Mouse (Mus musculus) thymus, postnatal 25 days (tissue): ENCODE measurements around the gene Siae.

Experiments
- DNase-seq: peaks from one replicate; pipeline ENCODE4 v3.0.0; 2022

Siae gene

DNA sequence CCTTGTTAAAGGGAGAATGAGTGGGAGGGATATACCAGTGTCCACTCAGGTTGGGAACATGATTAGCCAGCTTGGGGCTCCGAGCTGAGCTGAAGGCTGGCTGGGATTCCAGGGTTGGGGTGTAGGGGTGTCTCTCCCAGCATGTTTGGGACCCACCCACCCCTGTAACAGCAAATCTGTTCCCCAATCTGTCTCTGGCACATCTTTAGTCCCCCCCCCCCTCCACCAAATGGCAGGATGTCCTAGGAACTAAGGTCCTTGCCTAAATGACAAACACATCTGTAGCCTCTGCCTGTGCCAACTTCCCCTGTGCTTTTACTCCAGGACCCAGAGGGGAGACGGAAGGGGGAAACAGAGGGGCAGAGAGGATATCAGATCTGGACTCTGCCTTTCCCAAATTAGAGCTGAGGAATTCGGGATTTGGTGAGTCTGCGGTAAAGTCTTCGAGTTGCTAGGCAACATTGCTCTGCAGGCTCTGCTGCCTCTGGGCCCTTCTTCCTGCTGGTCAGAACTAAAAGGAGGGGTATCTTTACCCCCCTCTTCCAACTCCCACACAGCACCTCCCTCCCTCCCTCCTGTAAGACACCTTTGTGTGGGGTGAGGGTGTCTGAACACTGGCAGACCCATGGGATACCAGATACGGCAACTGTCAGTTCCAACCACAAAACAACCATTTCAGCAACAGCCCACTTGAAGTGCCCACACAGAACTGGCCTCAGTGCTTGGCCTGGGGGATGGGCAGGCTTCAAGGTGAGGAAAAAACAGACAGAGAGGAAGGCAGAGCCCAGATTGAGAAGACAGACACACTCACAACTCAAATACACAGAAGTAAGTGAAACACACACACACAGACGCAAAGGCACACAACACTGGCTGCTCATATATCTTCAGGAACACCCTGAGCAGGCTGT lies at the start of gene Siae:
Gene Siae (plus strand): TSS at position 861 of the 911 bp plus-strand sequence.
- no peak for DNase-seq

GRCm38 (mm10) chr9:37506023-37506422 lies 49.5 kb upstream of the Siae start:
- no peak for DNase-seq

- DNase-seq = no peak
Observed at GRCm38 (mm10) chr9:37512097-37512496, 43.4 kb upstream of the Siae start.

GRCm38 (mm10) chr9:37514456-37514855 lies 41.0 kb upstream of the Siae start:
- no peak for DNase-seq

DNA sequence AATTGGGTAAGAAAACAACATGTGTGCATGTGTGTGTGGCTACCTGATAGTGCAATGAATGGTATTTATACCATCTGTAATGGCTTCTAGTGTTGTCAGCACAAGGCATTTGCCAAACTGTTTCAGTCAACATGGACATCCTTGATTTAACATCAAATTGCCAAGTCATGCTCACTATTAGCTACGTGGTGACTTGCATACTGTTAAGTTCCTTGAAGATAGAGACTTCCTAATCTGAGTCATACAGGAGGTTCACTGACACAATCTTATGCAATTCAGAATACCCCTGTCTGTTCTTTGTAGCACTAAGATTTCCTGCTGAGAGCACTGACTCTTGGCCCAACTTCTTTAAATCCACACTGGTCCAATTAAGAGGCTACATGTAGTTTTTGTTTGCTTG lies 38.0 kb upstream of the Siae start:
- no peak for DNase-seq

DNA sequence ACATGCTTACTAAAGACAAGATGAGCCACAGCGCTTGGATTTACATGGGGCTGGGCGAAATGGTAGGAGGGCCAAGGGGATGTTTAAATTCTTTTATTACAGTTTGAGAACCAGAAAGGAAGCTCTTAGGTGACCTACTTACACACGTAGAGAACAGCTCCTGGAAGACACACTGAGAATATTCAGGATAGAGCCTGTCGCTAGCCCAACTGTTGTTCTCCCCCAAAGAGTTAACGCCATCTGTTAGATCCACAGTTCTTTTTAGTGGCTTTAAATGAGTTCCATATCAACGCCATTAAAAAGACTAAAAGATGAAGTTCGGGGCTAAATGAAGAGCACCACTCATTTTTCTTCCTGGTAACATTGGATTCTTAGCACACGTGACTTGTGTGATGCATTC lies 36.5 kb upstream of the Siae start:
- no peak for DNase-seq

GRCm38 (mm10) chr9:37519995-37520394 lies 35.5 kb upstream of the Siae start:
- no peak for DNase-seq

DNA sequence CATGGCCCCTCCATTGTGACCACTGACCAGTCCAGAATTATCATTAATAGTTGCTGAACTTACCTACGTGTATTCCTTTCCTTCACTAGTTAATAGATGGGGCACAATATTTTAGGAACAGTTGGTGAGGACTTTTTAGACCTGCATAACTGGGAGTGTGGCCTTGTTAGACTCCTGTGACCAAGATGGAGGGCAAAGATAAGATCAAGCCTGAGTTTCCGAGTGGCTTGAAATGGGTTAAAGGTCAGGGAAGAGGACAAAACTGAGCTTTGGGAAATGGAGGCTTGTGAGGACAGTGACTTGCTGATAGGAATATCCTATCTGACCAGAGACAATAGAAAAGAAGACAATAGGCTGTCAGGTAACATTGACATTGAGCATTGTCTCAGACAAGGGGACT lies 30.0 kb upstream of the Siae start:
- no peak for DNase-seq

- DNase-seq = no peak
Observed at GRCm38 (mm10) chr9:37526443-37527395, 28.8 kb upstream of the Siae start.

GRCm38 (mm10) chr9:37527396-37528224 lies 27.9 kb upstream of the Siae start, which contains the start of gene Esam:
Gene Esam, plus strand, starts transcription at chr9:37528078.
- no peak for DNase-seq

GRCm38 (mm10) chr9:37528225-37528970 lies 27.1 kb upstream of the Siae start:
- DNase-seq = no peak

DNA sequence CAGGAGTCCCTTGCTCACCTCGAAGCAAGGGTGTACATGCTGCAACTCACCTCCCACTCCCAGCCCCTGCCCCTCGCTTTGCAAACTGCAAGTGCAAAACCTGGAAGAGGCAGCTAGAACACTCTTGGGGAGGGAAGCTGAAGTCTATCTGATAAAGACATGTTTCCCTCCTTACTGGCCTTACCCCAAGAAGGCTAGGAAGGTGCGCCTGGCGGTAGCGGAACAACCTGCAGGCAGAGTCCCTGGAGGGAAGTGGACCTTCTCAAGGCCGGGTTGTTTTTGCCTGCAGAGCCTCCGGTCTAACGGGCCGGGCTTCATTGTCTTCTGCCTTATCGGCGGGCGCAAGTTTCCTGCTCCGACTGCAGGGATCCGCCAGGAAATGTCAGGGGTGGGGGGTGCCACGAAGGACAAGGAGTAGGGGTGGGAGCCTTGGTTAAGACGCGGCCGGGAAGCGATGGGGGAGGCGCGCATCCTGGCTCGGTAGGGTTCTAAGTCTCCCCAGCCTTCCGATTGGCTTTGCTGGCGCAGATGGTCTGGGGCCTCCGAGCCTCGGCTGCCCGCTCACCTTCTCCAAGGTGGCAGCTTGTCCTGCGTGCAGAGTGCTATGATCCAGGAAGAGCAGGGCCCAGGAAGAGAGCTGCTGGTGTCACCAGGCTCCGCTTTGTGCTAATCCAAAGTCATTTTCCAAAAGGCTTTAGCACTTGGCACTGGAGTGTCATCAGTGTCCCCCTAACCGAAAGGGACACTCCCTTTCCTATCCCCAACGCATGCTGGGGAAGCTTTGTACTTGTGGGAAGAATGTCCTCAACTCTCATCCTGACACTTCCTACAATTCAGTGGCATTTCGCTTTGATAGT lies 25.2 kb upstream of the Siae start:
- no peak for DNase-seq

- no peak for DNase-seq
Observed at GRCm38 (mm10) chr9:37530888-37531705, 24.4 kb upstream of the Siae start.

DNA sequence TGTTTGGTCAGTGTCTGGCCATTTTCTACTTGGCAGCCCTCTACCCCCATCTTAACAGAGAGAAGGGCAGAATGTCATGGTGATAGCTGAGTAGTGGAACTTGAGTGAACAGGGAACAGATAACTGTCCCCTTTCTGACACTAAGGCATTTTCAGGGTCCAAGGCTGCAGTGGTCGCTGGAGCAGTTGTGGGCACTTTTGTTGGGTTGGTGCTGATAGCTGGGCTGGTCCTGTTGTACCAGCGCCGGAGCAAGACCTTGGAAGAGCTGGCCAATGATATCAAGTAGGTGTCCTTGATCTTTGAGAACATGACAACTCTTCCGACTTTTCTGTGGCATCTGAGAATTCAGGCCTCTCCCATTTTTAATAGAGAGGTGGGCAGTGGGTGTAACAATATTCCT lies 18.6 kb upstream of the Siae start:
- no peak for DNase-seq

GRCm38 (mm10) chr9:37537658-37538250 lies 17.7 kb upstream of the Siae start:
- DNase-seq = no peak

GRCm38 (mm10) chr9:37539170-37540025 lies 16.1 kb upstream of the Siae start, which contains the start of gene Vsig2:
Gene Vsig2, plus strand, starts transcription at chr9:37539255.
- no peak for DNase-seq

- no peak for DNase-seq
Observed at GRCm38 (mm10) chr9:37540226-37540625, 15.3 kb upstream of the Siae start.
